Mouse (Mus musculus) MN1 (cell line): ENCODE results near the gene Psmg3.

ENCODE experiments used
- DNase-seq: peaks from one replicate; pipeline ENCODE4 v3.0.0-alpha.2; 2016; ENCODE audit warnings: low spot score

The Psmg3 gene

DNA sequence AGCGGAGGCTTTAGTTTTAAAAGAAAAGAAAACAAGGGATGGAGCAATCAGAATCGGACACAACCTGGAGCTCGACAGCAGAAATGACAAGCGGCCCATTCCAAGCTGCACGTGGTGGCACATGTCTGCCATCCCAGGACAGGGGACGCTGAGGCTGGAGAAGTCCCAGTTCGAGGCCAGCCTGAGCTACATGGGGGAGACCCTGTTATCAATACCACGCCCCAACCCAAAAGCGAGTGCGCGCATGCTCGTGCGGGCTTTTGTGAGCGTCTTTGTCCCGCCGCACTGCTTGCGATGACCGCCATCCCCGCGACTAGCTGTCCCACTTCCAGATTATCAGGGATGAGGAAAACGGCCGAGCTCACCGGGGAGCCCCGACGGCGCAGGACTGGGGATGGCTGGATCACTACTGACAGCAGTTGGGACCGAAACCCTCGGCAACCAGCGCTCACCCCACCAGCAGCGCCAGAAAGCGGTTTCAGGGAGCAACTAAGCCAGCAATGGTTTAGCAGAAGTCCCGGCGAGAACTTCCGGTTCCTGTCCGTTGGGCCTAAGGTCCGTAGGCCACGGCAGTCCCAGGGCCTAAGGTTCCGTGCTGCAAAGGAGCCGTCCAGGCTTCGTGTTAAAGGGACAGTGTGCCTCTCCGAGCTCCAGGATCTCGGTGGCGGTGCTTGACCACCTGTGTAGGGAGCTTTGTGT is at the start of gene Psmg3, which contains the start of gene Gm26938:
Psmg3 (minus strand) TSS at position 529 of the 699 bp plus-strand sequence.
Gm26938 (minus strand) TSS at position 51 of the 699 bp plus-strand sequence.
- DNase-seq: peak; percentile 95

DNA sequence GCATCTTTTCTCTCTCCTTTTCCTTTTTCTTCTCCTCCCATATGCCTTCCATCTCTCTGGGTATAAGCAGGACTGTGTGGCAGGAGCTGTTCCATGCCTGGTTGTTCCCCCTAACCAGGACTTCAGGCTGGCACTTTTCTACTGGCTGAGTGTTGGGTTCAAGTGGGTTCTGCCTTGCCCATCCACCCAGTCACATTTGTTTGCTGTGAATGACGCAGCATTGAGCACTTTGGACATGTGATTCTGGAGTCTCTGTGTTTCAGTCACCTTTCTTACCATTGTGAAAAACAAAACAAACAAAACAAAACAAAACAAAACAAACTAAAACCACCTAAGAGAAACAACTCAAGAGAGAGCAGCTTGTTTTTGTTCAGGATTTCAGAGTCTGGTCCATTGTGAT is 44.8 kb upstream of the Psmg3 start:
- no peak for DNase-seq

DNA sequence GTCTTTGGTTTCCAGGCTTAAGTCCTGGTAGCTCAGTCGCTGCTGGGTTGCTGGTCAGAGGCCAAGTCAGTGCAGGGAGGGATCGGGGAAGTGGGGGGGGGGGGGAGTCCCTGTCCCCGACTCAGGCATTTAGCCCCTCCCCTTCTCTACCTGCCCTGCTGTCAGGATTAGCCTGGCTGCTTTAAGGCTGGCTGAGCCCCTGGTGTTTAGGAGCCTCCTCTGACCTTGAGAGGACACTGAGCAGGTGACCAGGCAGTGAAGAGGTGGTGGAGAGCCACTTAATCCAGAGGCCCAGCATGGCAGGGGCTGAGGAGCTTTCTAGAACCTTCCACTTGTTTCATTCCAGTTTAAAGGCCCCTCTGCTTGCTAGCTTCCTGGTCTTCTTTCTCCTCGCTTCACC is 44.2 kb upstream of the Psmg3 start:
- no peak for DNase-seq

DNA sequence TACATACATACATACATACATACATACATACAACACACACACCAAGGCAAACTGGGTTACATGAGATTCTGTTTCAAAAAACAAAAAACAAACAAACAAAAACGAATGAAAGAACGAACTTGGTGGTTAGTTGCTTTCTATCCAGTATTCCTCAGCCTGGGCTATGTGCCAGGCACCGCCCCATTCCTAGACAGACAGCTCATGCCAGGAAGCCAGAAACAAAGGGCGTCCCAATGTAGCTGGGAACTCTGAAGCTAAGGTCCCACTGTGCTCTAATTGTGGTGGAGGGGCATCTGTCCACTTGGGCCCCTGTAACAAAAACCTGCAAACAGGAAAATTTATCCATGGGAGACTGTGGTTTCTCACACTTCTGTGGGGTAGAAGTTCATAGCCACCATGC is 36.1 kb upstream of the Psmg3 start:
- peak; percentile 38 for DNase-seq

DNA sequence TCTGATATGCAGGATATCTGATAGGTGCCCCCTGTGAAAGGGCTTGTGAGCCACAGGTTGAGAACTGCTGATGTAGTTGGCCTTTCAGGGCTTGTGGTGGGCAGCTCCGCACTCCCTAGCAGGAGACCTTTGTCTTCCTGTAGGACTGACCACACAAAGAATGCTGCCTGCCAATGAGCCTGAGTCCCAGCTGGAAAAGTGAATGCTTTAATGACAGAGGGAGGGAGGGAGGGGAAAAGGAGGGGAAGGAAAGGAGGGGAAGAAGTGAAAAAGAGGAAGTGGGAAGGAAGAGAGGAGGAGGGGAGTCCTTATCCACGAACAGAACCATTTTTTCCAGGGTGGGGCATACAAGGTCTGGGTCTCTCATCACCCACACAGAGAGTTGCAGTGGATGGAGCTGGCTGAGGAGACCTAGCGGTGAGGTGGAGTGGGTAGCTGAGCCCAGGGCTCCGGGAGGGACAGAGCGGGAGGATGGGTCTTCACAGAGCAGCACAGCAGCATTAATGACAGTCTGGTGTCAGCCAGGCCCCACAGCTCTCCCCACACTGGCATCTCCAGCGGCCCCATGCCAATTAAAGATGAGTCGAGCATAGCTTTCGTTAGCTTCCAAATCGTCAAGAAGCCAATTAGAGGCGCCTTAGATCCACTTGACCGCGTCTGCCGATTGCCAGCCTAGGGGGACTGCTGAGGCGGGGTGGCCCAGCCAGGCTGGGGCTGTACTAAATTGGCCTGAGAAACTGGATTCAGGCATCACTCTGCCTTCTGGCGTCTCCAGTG is 33.8 kb upstream of the Psmg3 start:
- peak; percentile 33 for DNase-seq

DNA sequence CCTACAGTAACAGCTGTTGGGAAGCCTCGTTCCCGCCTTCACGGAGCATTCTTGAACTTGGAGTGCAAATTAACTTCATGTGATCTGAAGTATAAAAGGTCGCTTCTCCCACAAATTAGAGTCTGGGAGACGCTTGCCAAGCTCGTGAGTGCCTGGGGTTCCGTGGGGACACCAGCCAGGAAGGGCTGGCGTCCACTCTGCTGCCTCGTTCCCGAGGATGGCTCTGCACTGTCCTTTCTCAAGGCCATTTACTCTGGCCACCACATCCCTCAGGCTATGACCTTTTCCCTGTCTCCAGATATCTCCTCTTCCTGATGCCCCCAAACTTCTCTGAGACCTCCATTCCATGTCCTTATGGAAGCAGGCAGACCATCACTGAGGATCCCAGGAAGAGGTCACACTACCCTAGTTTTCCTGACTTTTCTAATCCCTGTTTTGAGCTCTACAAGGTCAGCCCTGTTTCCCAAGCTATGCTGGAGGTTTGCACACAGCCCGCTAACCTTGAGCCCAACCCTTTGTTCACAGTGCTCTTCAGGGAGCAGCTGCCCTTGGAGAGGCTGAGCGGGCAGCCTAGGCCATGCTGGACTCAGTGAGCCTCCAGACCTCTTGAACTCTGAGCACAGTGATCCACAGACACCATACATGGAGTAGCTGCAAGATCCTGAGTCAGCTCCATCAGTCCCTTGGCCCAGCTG is 23.1 kb upstream of the Psmg3 start:
- no peak for DNase-seq

DNA sequence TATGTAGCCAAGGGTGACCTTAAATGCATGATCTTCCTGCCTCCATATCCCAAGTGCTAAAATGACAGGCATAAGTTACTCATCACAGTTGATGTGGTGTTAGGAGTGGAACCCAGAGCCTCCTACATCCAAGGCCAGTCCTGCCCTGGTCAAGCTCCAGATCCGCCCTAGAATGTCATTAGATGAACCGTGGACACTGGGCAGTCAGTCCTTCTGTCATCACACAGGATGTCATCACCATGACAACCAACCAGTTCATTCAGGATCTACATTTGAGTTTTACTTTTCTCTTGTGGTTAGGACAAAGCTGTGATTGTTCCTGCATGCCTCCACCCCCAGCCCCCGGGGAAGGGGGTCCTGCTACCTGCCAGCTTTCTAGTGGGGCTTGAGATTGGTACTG is 12.5 kb upstream of the Psmg3 start:
- no peak for DNase-seq

DNA sequence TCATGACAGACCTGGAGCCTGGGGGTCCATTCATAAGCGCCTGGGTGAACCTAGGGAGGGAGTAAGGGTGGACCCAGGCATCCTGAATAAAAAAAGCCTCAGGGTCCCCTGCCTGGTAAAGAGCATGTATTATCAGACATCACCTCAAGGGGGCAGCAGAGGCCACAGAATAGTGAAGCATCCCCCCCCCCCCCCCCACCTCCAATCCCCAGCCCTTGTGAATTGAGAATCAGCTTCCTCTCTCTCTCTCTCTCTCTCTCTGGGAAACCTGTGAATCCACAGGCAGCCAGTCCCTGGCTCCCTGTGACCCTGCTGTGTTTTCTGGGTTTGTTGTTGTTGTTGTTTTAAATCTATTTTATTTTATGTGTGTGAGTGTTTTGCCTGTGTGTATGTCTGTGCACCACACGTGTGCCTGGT is 11.8 kb upstream of the Psmg3 start:
- peak; percentile 81 for DNase-seq

DNA sequence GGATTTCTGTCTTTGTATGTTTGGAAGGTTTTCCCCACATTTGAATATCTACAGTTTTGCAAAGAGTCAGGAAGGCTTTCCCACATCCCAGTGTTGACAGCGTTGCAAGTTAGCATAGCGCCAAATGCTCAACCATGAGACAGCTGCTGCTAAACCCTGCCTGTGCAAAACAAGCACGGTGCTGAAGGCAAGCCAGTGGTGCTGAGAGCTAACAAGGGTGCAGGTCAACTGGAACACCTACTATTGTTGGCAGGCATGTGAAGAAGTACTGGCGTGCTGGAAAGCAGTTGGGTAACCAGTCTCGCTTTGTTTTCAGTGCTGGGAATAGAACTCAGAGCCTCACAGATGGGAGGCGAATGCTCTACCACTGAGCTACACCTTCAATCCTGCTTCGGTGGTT is 9.0 kb upstream of the Psmg3 start:
- no peak for DNase-seq

DNA sequence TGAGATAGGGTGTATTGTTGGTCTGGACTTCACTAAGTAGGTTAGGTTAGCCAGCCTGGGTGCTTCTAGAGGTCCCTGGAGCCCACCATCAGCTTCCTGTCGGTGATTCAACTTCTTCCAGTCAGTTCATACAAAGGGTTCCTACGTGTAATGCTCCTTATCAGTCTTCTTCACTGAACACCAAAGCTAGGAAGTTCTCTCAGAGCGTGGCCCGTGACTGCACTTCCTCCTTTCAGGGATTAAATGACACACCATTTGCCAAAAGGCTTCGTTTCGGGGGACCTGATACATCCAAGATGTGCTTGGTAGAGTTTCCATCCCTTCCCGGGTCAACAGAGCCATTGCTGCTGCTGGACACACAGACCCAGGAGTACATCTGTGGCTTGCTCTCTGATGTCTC is 5.4 kb upstream of the Psmg3 start:
- no peak for DNase-seq

DNA sequence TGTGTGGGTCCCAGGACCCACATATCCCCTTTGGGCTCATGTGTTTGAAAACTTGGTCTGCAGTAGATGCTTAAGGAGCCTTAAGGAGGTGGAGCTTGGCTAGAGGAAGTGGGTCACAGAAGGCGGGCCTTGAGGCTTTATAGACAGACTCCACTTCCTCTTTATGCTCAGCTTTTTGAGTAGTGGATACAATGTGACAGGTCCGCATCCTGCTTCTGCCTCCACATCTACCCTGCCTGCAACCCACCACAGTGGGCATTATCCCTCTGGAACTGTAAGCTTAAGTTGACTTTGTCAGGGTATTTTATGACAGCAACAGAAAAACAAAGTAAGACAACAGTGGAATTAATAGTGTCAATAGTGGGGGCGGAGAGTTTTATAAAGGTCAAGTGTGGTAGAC is 4.0 kb upstream of the Psmg3 start:
- DNase-seq: no peak

DNA sequence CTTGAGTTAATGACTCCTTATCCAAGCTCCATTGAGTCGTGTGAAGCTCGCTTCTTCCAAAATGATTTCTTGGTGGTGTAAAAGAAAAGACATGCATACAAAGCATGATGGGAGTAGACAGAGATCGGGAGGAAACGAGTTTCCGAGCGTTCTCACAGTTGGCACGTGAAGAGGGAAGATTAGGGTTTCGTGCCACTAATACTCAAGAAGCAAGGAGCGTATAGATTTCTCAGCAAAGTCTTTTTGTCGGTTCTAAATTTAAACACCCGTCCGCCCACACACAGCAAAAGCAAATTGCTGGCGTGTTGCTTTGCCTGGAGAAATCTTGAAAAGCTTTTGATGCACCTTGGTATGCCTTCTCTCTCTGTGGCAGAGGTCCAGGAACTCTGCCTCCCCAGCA is 2.7 kb upstream of the Psmg3 start:
- no peak for DNase-seq

DNA sequence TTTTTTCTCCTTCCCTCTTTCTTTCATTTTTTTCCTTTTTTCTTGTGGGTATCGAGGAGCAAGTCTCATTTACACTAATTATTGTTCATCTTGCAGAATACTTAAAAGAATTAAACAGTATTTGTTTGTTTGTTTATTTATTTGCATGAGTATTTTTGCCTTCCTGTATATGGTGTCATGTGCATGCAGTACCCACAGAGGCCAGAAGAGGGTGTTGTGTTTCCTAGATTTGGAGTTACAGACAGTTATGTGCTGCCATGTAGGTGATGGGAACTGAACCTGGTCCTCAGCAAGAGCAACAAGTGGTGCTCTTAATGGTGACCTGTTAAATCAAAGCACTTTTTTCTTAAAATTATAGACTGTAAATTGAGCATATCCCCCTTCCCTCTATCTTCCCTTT is 908 bp upstream of the Psmg3 start:
- no peak for DNase-seq

DNA sequence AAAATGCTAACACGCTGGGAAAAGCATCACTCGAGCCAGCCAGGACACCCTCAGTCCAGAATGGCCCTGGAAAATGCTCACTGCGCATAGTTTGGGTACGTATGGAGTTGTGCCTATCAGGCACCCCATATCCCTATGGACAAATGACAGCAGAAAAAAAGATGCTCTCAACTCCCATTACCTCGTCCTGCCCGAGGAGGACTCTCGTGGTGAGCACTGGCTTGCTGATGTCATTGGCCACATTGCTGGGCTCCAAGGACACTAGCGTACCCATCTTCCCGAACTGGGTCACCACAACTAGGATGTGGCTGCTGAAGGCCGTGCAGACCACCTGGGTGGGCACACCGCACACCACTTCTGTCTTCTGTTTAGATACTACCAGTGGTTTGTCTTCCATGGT is 738 bp downstream of the Psmg3 start:
- peak; percentile 64 for DNase-seq

DNA sequence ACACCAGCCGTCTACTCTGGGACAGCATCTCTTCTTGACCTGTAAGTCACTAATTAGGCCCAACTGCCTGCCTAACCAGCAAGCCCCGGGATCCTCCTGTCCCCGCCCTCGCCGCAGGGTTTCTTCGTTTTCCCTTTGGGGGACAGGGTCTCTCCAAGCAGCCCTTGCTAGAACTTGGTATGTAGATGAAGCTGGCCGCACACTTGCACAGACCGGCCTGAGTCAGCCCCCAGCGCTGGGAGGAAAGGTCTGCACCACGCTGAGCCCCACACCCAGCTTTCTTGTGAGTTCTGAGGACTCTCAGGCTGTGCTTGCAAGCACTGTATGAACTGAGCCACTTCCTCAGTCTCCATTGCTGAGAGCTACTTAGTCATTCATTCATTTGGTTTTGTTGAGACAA is 2.2 kb downstream of the Psmg3 start:
- DNase-seq: no peak

DNA sequence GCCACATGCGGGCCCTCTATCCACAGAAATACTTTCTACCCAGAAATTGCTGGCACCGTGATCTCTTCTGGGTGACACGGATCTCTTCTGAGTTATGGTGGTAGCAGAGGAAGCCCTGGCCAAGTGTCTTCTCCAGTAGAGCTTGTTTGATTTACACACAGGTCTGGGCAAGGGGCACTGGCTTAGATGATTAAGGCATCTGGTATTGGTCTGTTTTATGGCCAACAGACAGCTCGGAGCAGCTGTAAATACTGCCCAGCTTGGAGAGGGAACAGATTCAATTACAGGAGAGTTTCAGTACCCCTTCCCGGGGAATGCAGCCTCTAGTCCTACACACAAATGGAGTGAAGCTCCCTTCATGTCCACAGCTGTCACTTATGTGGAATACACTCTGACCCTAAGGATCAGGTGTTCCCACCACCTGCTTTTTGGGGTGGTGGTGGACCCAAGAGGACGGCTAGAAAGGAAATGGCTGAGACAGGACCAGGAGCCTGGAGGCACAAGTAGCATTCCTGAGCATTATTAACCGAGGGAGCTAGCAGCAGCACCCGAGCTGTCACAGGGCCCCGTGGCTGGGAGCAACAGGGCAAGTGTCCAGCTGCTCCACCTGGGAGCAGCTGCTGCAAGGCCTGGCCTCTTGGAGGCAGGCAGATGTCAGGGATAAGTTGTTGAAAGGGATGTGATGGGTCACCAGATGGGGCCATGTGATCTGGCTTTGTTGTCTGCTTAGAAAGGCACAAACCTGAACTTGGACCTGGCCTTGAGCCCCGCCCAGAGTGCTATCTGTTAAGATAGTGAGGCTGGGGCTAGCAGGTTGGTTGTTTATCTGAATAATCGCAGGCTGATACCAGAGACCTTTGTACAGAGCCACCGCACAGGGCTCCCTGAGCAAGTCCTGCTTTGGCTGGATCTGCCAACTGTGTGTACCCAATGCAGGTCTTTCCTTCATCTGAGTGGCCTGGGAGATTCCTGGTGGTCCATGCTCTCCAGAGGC is 4.9 kb downstream of the Psmg3 start:
- DNase-seq: peak; percentile 88

DNA sequence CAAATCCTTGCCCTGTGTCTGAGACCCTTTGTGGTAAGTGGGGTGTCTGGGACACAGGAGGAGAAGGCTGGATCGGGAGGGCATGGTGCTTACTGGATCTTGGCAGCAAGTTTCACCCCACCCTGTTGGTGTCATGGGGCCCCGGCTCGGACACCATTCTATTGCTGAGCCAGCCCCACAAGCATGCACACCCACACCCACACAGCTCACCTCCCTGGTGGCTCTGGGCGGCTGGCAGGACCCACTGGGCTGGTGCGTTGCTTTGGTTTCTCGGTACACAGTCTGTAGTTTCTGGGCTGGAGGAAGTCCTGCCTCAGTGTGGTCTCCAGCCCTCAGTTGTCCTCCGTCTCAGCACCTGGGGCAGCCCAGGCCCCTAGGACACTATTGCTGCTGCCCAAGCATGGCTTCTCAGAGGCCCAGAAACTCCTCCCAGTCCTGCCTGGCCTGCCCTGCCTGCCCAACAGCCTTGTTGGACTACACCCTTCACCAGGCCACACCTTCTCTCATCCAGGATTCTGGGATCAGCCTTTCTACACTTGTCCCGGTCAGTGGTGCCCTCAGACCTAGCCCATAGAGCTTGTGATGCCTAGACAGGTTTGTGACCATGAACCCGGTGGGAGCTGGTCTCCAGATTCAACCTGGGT is 7.0 kb downstream of the Psmg3 start, which contains the start of gene Tmem184a:
Tmem184a (minus strand) TSS at position 380 of the 644 bp plus-strand sequence.
- DNase-seq: no peak

DNA sequence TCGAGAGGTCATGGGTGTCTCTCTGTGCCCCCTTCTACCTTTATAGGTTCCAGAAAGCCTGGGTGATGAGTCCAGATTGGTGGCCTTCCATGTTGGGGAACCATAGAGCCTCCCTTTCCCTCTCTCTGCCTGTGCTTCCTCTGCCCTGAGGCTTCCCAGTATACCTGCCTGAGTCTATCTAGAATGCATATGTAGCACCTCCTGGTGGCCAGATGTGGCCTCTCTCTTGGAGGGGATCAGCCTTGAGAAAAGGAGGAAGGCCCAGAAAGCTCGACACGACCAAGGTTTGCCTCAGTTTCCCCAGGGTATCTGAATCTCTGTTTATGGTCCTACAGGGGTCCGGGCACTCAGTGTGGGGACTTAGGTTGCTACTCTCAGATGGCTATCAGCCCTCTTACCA is 7.9 kb downstream of the Psmg3 start:
- DNase-seq: peak; percentile 51

DNA sequence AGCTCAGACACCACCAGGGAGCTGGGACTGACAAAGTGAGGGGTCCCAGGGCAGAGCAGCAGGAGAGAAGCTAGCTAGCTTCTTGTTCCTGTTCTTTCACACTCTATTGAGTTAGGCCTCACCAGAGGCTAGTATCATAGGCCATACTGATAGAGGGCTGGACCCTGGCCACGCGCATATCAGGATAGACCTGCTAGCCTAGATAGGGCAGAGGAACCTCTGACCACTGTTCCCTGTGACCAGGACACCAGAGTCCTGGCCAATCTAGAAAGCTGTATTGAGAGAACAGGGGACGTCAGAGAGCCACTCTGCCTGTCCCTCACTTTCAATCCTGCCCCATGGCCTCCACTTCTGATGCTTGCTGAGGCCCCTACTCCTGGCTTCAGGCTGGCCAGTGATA is 8.6 kb downstream of the Psmg3 start:
- no peak for DNase-seq

DNA sequence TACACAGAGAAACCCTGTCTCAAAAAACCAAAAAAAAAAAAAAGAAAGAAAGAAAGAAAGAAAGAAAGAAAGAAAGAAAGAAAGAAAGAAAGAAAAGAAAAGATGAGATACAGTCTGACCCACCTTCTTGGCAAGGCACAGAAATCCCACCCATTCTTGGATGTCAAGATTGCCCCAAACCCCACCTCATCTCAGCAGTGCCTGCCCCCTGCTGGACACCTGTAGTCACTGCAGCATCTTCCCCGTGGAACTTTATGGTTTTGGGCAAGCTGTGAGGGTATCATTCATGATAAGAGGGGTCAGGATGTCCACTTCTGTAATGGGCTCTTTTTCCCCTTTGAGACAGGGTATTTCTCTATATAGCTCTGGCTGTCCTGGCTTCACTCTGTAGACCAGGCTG is 9.4 kb downstream of the Psmg3 start:
- DNase-seq: no peak

DNA sequence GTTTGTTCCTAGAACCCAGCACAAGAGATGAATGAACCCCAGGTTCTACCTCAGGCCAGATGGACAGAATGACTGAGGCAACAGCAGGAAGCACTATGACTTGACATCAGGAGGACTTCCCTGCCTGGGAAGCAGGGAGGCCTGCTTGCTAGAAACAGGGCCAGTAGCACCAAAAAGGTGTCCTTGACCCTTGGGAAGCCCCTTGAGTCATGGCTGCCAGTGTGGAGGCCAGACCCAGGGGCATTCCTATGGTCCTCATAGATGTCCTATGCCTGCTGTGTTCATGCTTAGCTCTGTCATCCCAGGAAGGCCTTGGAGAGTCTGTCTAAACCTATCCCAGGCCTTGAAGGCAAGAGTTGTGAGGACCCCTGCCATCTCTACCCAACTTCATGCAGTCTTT is 10.2 kb downstream of the Psmg3 start:
- no peak for DNase-seq
